Mouse (Mus musculus) E14TG2a.4 (cell line): ENCODE results near the gene Gm45208.

Experiments used
- H3K27me3 ChIP-seq: 2 replicates; pipeline ENCODE4 v1.6.1; 2014; ENCODE audit warnings: low read length, control low read depth; ENCODE audit not compliant: insufficient read depth
- H3K36me3 ChIP-seq: 2 replicates; pipeline ENCODE4 v1.6.1; 2014; ENCODE audit warnings: low read length, control low read depth; ENCODE audit not compliant: insufficient read depth
- H3K4me1 ChIP-seq: replicated peaks from 2 replicates; pipeline ENCODE4 v1.6.1; 2014; ENCODE audit warnings: low read depth, low read length, control low read depth
- H3K4me3 ChIP-seq: replicated peaks from 2 replicates; pipeline ENCODE4 v1.5.1; 2014; ENCODE audit warnings: mild to moderate bottlenecking, low read length
- H3K9me3 ChIP-seq: 2 replicates; pipeline ENCODE4 v1.6.1; 2014; ENCODE audit warnings: low read length, control low read depth
- CTCF ChIP-seq: conservative IDR thresholded peaks from 2 replicates; pipeline ENCODE4 v1.5.1; 2014; ENCODE audit warnings: low read length
- NANOG ChIP-seq: IDR thresholded peaks from 2 replicates; pipeline ENCODE4 v1.6.1; 2014; ENCODE audit warnings: borderline replicate concordance, low read length, mixed read lengths
- POU5F1 ChIP-seq: IDR thresholded peaks from 2 replicates; pipeline ENCODE4 v1.6.1; 2014; ENCODE audit warnings: low read length, borderline replicate concordance

Gm45208 gene

GRCm38 (mm10) chrX:7722282-7722611 is 202 bp downstream of the Gm45208 start:
- peak overlapping the region; percentile 84 for H3K4me3 ChIP-seq
- H3K36me3 ChIP-seq = peaks cover 37% of the 10 kb centered on the region
- H3K4me1 ChIP-seq = peaks cover 41% of the 10 kb centered on the region
- H3K27me3 ChIP-seq = no peaks in the 10 kb centered on the region
- TF ChIP-seq POU5F1 (no peak), CTCF (no peak)
- no peaks in the 10 kb centered on the region for H3K9me3 ChIP-seq

DNA sequence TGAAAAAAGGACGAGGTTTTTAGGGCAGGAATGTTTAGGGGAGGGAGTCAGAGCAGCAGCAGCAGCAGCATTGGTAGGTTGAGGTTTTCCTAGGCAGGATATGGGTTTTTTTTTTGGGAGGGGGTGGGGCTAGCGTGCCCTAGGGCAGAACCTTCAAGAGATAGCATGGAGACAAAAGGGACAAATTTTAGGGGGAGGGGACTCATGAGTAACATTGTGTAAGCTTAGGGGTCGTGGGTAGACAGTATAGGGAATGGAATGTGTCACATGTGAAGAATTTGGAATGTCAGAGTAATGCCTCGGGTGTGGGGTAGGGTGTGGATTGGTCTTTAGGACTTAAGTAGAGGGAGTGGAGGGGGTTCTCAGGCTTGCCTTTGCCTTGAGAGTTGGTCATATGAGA is 646 bp downstream of the Gm45208 start:
- Histone ChIP-seq H3K27me3 (no peaks in the 10 kb centered on the region), H3K4me1 (peaks cover 46% of the 10 kb centered on the region), H3K36me3 (peaks cover 42% of the 10 kb centered on the region), H3K9me3 (no peaks in the 10 kb centered on the region), H3K4me3 (peak overlapping the region; percentile 84)
- TF ChIP-seq CTCF = no peak
- TF ChIP-seq POU5F1 = no peak
- TF ChIP-seq NANOG = no peak

DNA sequence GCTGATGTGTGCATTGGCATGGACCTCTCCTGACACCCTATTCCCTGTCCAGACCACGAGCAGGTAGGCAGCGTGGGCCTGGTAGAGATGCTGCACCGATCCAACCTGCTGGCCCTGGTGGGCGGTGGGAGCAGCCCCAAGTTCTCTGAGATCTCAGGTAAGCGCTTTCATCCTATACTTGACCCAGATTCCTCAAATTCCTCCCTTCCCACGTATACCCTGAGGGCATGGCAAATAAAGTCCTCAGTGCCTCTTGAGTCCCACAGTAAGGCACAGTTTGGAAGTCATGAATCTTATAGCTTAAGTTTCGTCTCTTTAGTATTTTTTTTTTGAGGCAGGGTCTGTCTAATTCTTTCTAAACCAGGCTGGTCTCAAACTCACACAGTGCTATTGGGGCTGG is 2.1 kb downstream of the Gm45208 start:
- TF ChIP-seq POU5F1 = no peak
- no peak for TF ChIP-seq CTCF
- TF ChIP-seq NANOG = no peak
- H3K27me3 ChIP-seq = no peaks in the 10 kb centered on the region
- peak overlapping the region; percentile 84 for H3K4me3 ChIP-seq
- peaks cover 43% of the 10 kb centered on the region for H3K36me3 ChIP-seq
- peaks cover 51% of the 10 kb centered on the region for H3K4me1 ChIP-seq
- no peaks in the 10 kb centered on the region for H3K9me3 ChIP-seq

- Histone ChIP-seq H3K36me3 (peaks cover 45% of the 10 kb centered on the region), H3K4me1 (peaks cover 61% of the 10 kb centered on the region), H3K4me3 (peak overlapping the region; percentile 78), H3K9me3 (no peaks in the 10 kb centered on the region), H3K27me3 (no peaks in the 10 kb centered on the region)
- no peak for TF ChIP-seq POU5F1
- no peak for TF ChIP-seq CTCF
- no peak for TF ChIP-seq NANOG
These were observed 3.8 kb downstream of the Gm45208 start for GRCm38 (mm10) chrX:7725841-7726240.

DNA sequence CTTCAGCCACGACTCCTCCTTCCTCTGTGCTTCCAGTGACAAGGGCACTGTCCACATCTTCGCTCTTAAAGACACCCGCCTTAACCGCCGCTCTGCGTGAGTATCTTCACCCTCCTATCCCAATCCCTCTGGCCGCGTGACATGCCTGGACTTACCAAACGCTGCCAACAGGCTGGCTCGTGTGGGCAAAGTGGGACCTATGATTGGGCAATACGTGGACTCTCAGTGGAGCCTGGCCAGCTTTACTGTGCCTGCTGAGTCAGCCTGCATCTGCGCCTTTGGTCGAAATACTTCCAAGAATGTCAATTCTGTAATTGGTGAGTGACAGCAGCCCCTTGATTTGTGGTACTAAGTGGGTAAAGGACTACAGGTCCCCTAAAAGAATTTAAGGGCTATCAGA is 5.1 kb downstream of the Gm45208 start:
- Histone ChIP-seq H3K9me3 (no peaks in the 10 kb centered on the region), H3K4me3 (peak overlapping the region; percentile 78), H3K27me3 (no peaks in the 10 kb centered on the region), H3K4me1 (peaks cover 61% of the 10 kb centered on the region), H3K36me3 (peaks cover 52% of the 10 kb centered on the region)
- TF ChIP-seq POU5F1 = no peak
- no peak for TF ChIP-seq CTCF
- TF ChIP-seq NANOG = no peak

DNA sequence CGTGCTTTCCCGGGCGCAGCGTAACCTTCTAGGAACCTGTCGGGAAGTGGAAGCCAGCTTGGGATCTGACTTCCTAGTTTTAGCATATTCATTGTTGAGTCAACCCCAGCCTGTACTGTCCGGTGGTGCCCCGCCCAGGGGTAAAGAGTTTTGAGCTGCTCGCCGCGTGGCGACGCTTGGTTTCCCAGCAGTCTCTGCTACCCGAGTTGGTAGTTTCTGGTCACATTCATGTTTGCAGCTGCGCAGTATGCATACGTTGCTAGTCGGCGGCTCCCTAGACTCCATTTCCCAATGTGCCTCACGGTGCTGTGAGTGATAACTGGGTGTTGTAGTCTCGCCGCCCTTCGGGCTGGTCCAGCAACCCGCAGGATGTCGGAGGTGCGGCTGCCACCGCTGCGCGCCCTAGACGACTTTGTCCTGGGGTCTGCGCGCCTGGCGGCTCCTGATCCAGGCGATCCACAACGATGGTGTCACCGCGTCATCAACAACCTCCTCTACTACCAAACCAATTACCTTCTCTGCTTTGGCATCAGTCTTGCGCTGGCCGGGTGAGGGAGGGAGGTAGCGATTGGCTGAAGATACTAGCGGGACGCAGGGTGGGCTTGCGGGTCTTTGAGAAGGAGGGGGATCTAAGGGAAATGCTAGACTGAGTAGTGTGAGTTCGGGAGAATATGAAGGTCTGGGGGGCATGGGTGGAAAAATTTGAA is 6.3 kb downstream of the Gm45208 start, which contains the start of gene Praf2:
Gene Praf2 (plus strand): TSS at position 225 of the 707 bp plus-strand sequence.
- H3K9me3 ChIP-seq = no peaks in the 10 kb centered on the region
- H3K4me3 ChIP-seq = peak within 1 kb of the TSS; percentile 78
- TF ChIP-seq NANOG (no peak), CTCF (no peak), POU5F1 (no peak)
- H3K27me3 ChIP-seq = no peaks in the 10 kb centered on the region
- peaks cover 57% of the 10 kb centered on the region for H3K36me3 ChIP-seq
- H3K4me1 ChIP-seq = peaks cover 63% of the 10 kb centered on the region

- Histone ChIP-seq H3K36me3 (peaks cover 52% of the 10 kb centered on the region), H3K4me1 (peaks cover 60% of the 10 kb centered on the region), H3K27me3 (no peaks in the 10 kb centered on the region), H3K9me3 (no peaks in the 10 kb centered on the region), H3K4me3 (peak overlapping the region; percentile 78)
- no peak for TF ChIP-seq NANOG
- TF ChIP-seq CTCF = no peak
- TF ChIP-seq POU5F1 = no peak
These were observed 6.8 kb downstream of the Gm45208 start for GRCm38 (mm10) chrX:7728922-7729265.

GRCm38 (mm10) chrX:7733571-7734156 is 11.6 kb downstream of the Gm45208 start:
- TF ChIP-seq NANOG (no peak), POU5F1 (no peak), CTCF (peak; percentile 33)
- peaks cover 62% of the 10 kb centered on the region for H3K4me1 ChIP-seq

More at GRCm38 (mm10) chrX:7733571-7734156, 11.6 kb downstream of the Gm45208 start:
- Histone ChIP-seq H3K9me3 (no peaks in the 10 kb centered on the region), H3K27me3 (no peaks in the 10 kb centered on the region), H3K36me3 (peaks cover 41% of the 10 kb centered on the region), H3K4me3 (peak overlapping the region; percentile 57)
